Mouse (Mus musculus) kidney, adult 2 months (tissue): Measurements from ENCODE around the gene Srrm4. TPM values are rescaled to one million over a fixed set of nuclear protein-coding genes. Genes with fewer than 3 reads are reported as not detected.

Experiments used
- DNase-seq: peaks from one replicate; pipeline ENCODE4 v3.0.0; 2021
- H3K27ac ChIP-seq: fragments of 200-500 bp; 2 replicates; pipeline ENCODE4 v1.5.1; 2012; ENCODE audit warnings: low read depth, low read length, control low read depth, inconsistent platforms; ENCODE audit not compliant: insufficient read depth
- H3K27me3 ChIP-seq: fragments of 200-500 bp; replicated peaks from 2 replicates; pipeline ENCODE4 v1.6.1; 2012; ENCODE audit warnings: mild to moderate bottlenecking, moderate library complexity, low read length, inconsistent platforms; ENCODE audit not compliant: control insufficient read depth, insufficient read depth
- H3K36me3 ChIP-seq: fragments of 200-500 bp; 2 replicates; pipeline ENCODE4 v1.6.1; 2012; ENCODE audit warnings: mild to moderate bottlenecking, moderate library complexity, low read length, inconsistent platforms; ENCODE audit not compliant: control insufficient read depth, insufficient read depth
- H3K4me1 ChIP-seq: fragments of 200-500 bp; 2 replicates; pipeline ENCODE4 v1.6.1; 2011; ENCODE audit warnings: low read length; ENCODE audit not compliant: control insufficient read depth, insufficient read depth
- H3K4me3 ChIP-seq: fragments of 200-500 bp; 2 replicates; pipeline ENCODE4 v1.5.1; 2011; ENCODE audit warnings: mild to moderate bottlenecking, low read depth, low read length, control low read depth; ENCODE audit not compliant: insufficient read depth
- CTCF ChIP-seq: fragments of 200-500 bp; conservative IDR thresholded peaks from 2 replicates; pipeline ENCODE4 v1.5.1; 2011; ENCODE audit warnings: low read depth, mild to moderate bottlenecking, control low read depth, low read length, moderate library complexity, mixed read lengths; ENCODE audit not compliant: insufficient read depth, insufficient read length
- POLR2A ChIP-seq: fragments of 200-500 bp; IDR thresholded peaks from one replicate; pipeline ENCODE4 v1.6.1; 2011; ENCODE audit warnings: low read depth, low read length, control low read depth
- WGBS: fragments of 180-500 bp; shearing (Covaris S2); methylation state at CpG from one replicate; pipeline ENCODE4 v1.1.7; 2018; 5-methylcytosine and 5-hydroxymethylcytosine counted together
- polyA plus RNA-seq: library from polyadenylated mRNA; depleted of rRNA; stranded (reverse); fragments of >200 nt; gene quantifications from 2 replicates; pipeline ENCODE4 v1.2.3, GENCODE M21; 2012; rRNA removed

The Srrm4 gene
- polyA plus RNA-seq: 0.25 and 0.39 TPM in 2 replicates

GRCm38 (mm10) chr5:116591346-116592048, at the start of gene Srrm4:
Gene Srrm4, minus strand, starts transcription at chr5:116591817.
- Histone ChIP-seq H3K36me3 (no peaks in the 10 kb centered on the region), H3K4me3 (no peak within 1 kb of the TSS), H3K27me3 (peaks cover 3% of the 10 kb centered on the region; the same call in 1 of the 2 replicates), H3K27ac (no peak within 1 kb of the TSS), H3K4me1 (no peaks in the 10 kb centered on the region)
- WGBS: 1% methylated on average over 52 of the region's 53 CpGs
- DNase-seq: peak; percentile 43
- no peak for TF ChIP-seq CTCF
- TF ChIP-seq POLR2A: no peak

- no peaks in the 10 kb centered on the region for H3K4me1 ChIP-seq
- TF ChIP-seq POLR2A (no peak), CTCF (peak; percentile 59)
- H3K27ac ChIP-seq: no peak overlapping the region
- no peak for DNase-seq
- 3% methylated on average over 12 of the region's 12 CpGs for whole genome bisulfite sequencing
- H3K36me3 ChIP-seq: no peaks in the 10 kb centered on the region
- peaks cover 3% of the 10 kb centered on the region; the same call in 1 of the 2 replicates for H3K27me3 ChIP-seq
- no peak overlapping the region for H3K4me3 ChIP-seq
These were observed 1.3 kb upstream of the Srrm4 start for GRCm38 (mm10) chr5:116592801-116593430.

- no peak overlapping the region for H3K4me3 ChIP-seq
- DNase-seq: no peak
- peaks cover 3% of the 10 kb centered on the region; the same call in 1 of the 2 replicates for H3K27me3 ChIP-seq
These were observed 608 bp upstream of the Srrm4 start for GRCm38 (mm10) chr5:116592049-116592800.

GRCm38 (mm10) chr5:116590698-116591097, 919 bp downstream of the Srrm4 start:
- Histone ChIP-seq H3K27me3 (peaks cover 3% of the 10 kb centered on the region; the same call in 1 of the 2 replicates), H3K36me3 (no peaks in the 10 kb centered on the region), H3K4me1 (no peaks in the 10 kb centered on the region), H3K4me3 (no peak overlapping the region), H3K27ac (no peak overlapping the region)
- TF ChIP-seq POLR2A (no peak), CTCF (no peak)
- DNase-seq: no peak
- 13% methylated on average over 10 of the region's 10 CpGs for WGBS

More at GRCm38 (mm10) chr5:116592049-116592800, 608 bp upstream of the Srrm4 start:
- WGBS: 2% methylated on average over 32 of the region's 32 CpGs
- Histone ChIP-seq H3K36me3 (no peaks in the 10 kb centered on the region), H3K4me1 (no peaks in the 10 kb centered on the region), H3K27ac (no peak overlapping the region)
- TF ChIP-seq POLR2A (no peak), CTCF (no peak)

GRCm38 (mm10) chr5:116589631-116590030, 2.0 kb downstream of the Srrm4 start:
- no peak for TF ChIP-seq POLR2A
- no peak for TF ChIP-seq CTCF
- 71% methylated on average over 8 of the region's 8 CpGs for WGBS
- H3K27ac ChIP-seq: no peak overlapping the region
- H3K36me3 ChIP-seq: no peaks in the 10 kb centered on the region
- H3K4me3 ChIP-seq: no peak overlapping the region
- no peak for DNase-seq
- no peaks in the 10 kb centered on the region for H3K4me1 ChIP-seq
- peaks cover 3% of the 10 kb centered on the region; the same call in 1 of the 2 replicates for H3K27me3 ChIP-seq

GRCm38 (mm10) chr5:116588836-116589235, 2.8 kb downstream of the Srrm4 start:
- Histone ChIP-seq H3K4me1 (no peaks in the 10 kb centered on the region), H3K4me3 (no peak overlapping the region), H3K27me3 (peaks cover 3% of the 10 kb centered on the region; the same call in 1 of the 2 replicates), H3K27ac (no peak overlapping the region), H3K36me3 (no peaks in the 10 kb centered on the region)
- TF ChIP-seq CTCF (no peak), POLR2A (no peak)
- 62% methylated on average over 10 of the region's 10 CpGs for WGBS
- no peak for DNase-seq

GRCm38 (mm10) chr5:116579533-116579932, 12.1 kb downstream of the Srrm4 start:
- no peak overlapping the region for H3K4me3 ChIP-seq
- DNase-seq: no peak
- WGBS: 83% methylated on average over 8 of the region's 8 CpGs
- no peak overlapping the region for H3K27ac ChIP-seq
- no peaks in the 10 kb centered on the region for H3K27me3 ChIP-seq
- no peaks in the 10 kb centered on the region for H3K4me1 ChIP-seq
- TF ChIP-seq POLR2A: no peak
- no peak for TF ChIP-seq CTCF
- H3K36me3 ChIP-seq: no peaks in the 10 kb centered on the region
